Mouse (Mus musculus) small intestine, adult 2 months (tissue): Measurements from ENCODE around the gene Rhof.

ENCODE experiments used
- CTCF ChIP-seq: fragments of 200-500 bp; IDR thresholded peaks from 2 replicates; pipeline ENCODE4 v1.5.1; 2012; ENCODE audit warnings: low read depth, mild to moderate bottlenecking, control low read depth, inconsistent platforms, low read length, moderate library complexity, mixed read lengths; ENCODE audit not compliant: insufficient replicate concordance, insufficient read length; ENCODE audit errors: extremely low read depth
- POLR2A ChIP-seq: fragments of 200-500 bp; IDR thresholded peaks from 2 replicates; pipeline ENCODE4 v1.6.1; 2012; ENCODE audit warnings: low read depth, mild to moderate bottlenecking, control low read depth, inconsistent platforms, low read length, moderate library complexity

GRCm38 (mm10) chr5:123136361-123137043, 4.0 kb upstream of the Rhof start:
- TF ChIP-seq POLR2A (peak; percentile 53), CTCF (no peak)
